Comparison of ENCODE assay signal across 21 mouse cellular contexts in the genomic region with DNA sequence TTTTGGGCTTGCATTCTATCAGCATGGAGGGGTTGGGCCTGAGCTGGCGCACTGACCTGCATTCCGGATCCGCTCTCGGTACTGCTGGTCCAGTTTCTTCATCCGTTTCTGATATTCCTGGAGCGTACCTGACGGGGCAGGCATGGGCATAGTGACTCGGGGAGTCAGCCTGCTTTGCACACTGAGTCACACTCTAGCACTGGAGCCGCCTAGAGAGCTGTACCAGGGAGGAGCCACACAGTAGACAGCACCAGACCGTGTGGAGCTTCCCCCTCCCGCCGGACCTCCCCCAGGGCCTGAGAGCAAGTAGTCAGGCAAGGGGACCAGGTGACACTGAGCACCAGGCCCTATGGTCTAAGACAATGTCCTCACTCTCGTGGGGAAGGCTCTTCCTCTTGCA. TPM values are rescaled to one million over a fixed set of nuclear protein-coding genes. Genes with fewer than 3 reads are reported as not detected.
DNase-seq lines count a peak whose midpoint lies in the region; ATAC-seq and TF ChIP-seq lines count a peak whose summit lies in the region.
"Had no signal": no experiment of that assay in that cellular context is flagged by ENCODE, and none has a peak within 500 bp of the region (broad histone marks: within the 10 kb centered on the region; RNA-seq: fewer than 3 reads in every experiment).

No protein-coding gene starts in this region.

- peak; percentile 9 for DNase-seq in cerebellum, adult 9-10 months
- no peak for DNase-seq in cerebellum, adult 2 months
- no peak for DNase-seq in lung, adult 2 months
- peak; percentile 24 for DNase-seq in urinary bladder, postnatal 14 days (ENCODE audit: low spot score)
- DNase-seq in urinary bladder, postnatal 10 days (ENCODE audit: low spot score), result no peak
- no peak for DNase-seq in stomach, postnatal 0 days (ENCODE audit: low spot score)
- no peak for DNase-seq in ovary, postnatal 36 days (ENCODE audit: low spot score)
- DNase-seq: adrenal gland, adult 2 months; adrenal gland, postnatal 25 days; cerebellum, adult 11 months; cerebellum, adult 8-10 months; cerebellum, postnatal 10 days; embryo, embryonic 11 days had no signal

- no peak overlapping the region for H3K27ac ChIP-seq in cerebellum, adult 2 months (ENCODE audit: insufficient read depth, low read length)
- H3K27ac ChIP-seq in lung, embryonic 15.5 days, result no peak overlapping the region
- no peak overlapping the region for H3K27ac ChIP-seq in stomach, postnatal 0 days (replicated peaks)
- H3K27ac ChIP-seq: embryonic facial prominence, embryonic 13.5 days; embryonic facial prominence, embryonic 15.5 days; forebrain, embryonic 10.5 days; forebrain, embryonic 12.5 days had no signal

- peaks cover 31% of the 10 kb centered on the region for H3K4me1 ChIP-seq in cerebellum, adult 2 months (ENCODE audit: control insufficient read depth, insufficient read depth, low read length)
- no peaks in the 10 kb centered on the region for H3K4me1 ChIP-seq in lung, embryonic 15.5 days
- H3K4me1 ChIP-seq in lung, adult 2 months (ENCODE audit: control insufficient read depth, insufficient read depth, low read length), result no peaks in the 10 kb centered on the region
- H3K4me1 ChIP-seq in stomach, postnatal 0 days (replicated peaks; ENCODE audit: control insufficient read depth, insufficient read depth), result no peaks in the 10 kb centered on the region
- H3K4me1 ChIP-seq: embryonic facial prominence, embryonic 13.5 days; embryonic facial prominence, embryonic 15.5 days had no signal

- no peak overlapping the region for H3K9ac ChIP-seq in lung, embryonic 15.5 days
- no peak overlapping the region for H3K9ac ChIP-seq in stomach, postnatal 0 days (ENCODE audit: low read length)
- H3K9ac ChIP-seq: embryonic facial prominence, embryonic 13.5 days; embryonic facial prominence, embryonic 15.5 days; forebrain, embryonic 12.5 days had no signal

- H3K36me3 ChIP-seq in lung, embryonic 15.5 days, result peaks cover 84% of the 10 kb centered on the region
- peaks cover 17% of the 10 kb centered on the region for H3K36me3 ChIP-seq in stomach, postnatal 0 days (ENCODE audit: control insufficient read depth, insufficient read depth, low read length)

- no peak for TF ChIP-seq EP300 in stomach, postnatal 0 days (optimal IDR thresholded peaks at IDR 0.05)

- TF ChIP-seq POLR2A in cerebellum, adult 2 months (IDR thresholded peaks at IDR 0.05; ENCODE audit: borderline replicate concordance, insufficient read depth, low read length), result no peak
- TF ChIP-seq POLR2A in lung, adult 2 months (IDR thresholded peaks at IDR 0.05; ENCODE audit: borderline replicate concordance, extremely low read depth, low read depth, low read length), result no peak

- TF ChIP-seq CTCF in cerebellum, adult 2 months (IDR thresholded peaks at IDR 0.05; ENCODE audit: borderline replicate concordance, insufficient read depth, low read depth, low read length), result no peak
- no peak for TF ChIP-seq CTCF in lung, adult 2 months (IDR thresholded peaks at IDR 0.05; ENCODE audit: insufficient read depth, low read length)
- no peak for TF ChIP-seq CTCF in stomach, postnatal 0 days (IDR thresholded peaks at IDR 0.05; ENCODE audit: low read depth)

- ATAC-seq in lung, embryonic 15.5 days (ENCODE audit: borderline replicate concordance, extremely low read depth, low FRiP score, low TSS enrichment), result peak; percentile 53; the same call in 1 of the 2 replicates
- ATAC-seq in stomach, postnatal 0 days (ENCODE audit: low FRiP score, low TSS enrichment), result peak; percentile 53; the same call in 1 of the 2 replicates
- ATAC-seq: forebrain, embryonic 14.5 days; forebrain, embryonic 16.5 days had no signal

- no peak overlapping the region for H3K4me2 ChIP-seq in lung, embryonic 15.5 days
- H3K4me2 ChIP-seq in stomach, postnatal 0 days (replicated peaks; ENCODE audit: low read depth), result no peak overlapping the region
- H3K4me2 ChIP-seq: embryonic facial prominence, embryonic 13.5 days; embryonic facial prominence, embryonic 15.5 days; forebrain, embryonic 12.5 days had no signal

- no peaks in the 10 kb centered on the region for H3K9me3 ChIP-seq in lung, embryonic 15.5 days
- H3K9me3 ChIP-seq in stomach, postnatal 0 days (ENCODE audit: control insufficient read depth, low read length), result no peaks in the 10 kb centered on the region
- H3K9me3 ChIP-seq: embryonic facial prominence, embryonic 13.5 days; embryonic facial prominence, embryonic 15.5 days; forebrain, embryonic 10.5 days; forebrain, embryonic 12.5 days had no signal

- H3K4me3 ChIP-seq in cerebellum, adult 2 months (replicated peaks; ENCODE audit: insufficient read depth, low read depth, low read length), result no peak overlapping the region
- H3K4me3 ChIP-seq in lung, embryonic 15.5 days, result no peak overlapping the region
- H3K4me3 ChIP-seq in lung, adult 2 months (replicated peaks; ENCODE audit: extremely low read depth, low read depth, low read length), result no peak overlapping the region
- H3K4me3 ChIP-seq in stomach, postnatal 0 days (ENCODE audit: low read depth, low read length), result no peak overlapping the region
- H3K4me3 ChIP-seq: embryonic facial prominence, embryonic 13.5 days; embryonic facial prominence, embryonic 15.5 days; erythroblast, embryonic 14.5 days; forebrain, embryonic 10.5 days; forebrain, embryonic 12.5 days had no signal

- no peaks in the 10 kb centered on the region for H3K27me3 ChIP-seq in cerebellum, adult 2 months (ENCODE audit: control insufficient read depth, insufficient read depth, low read length)
- H3K27me3 ChIP-seq in lung, embryonic 15.5 days, result no peaks in the 10 kb centered on the region
- no peaks in the 10 kb centered on the region for H3K27me3 ChIP-seq in stomach, postnatal 0 days (ENCODE audit: control insufficient read depth, insufficient read depth, low read length)
- H3K27me3 ChIP-seq: embryonic facial prominence, embryonic 13.5 days; embryonic facial prominence, embryonic 15.5 days; forebrain, embryonic 12.5 days had no signal

- 92% methylated on average over 13 of the region's 13 CpGs for WGBS in cerebellum, adult 2 months
- 92% methylated on average over 13 of the region's 13 CpGs for WGBS in lung, embryonic 15.5 days
- WGBS in lung, adult 2 months, result 91% methylated on average over 13 of the region's 13 CpGs
- WGBS in stomach, postnatal 0 days, result 90% methylated on average over 13 of the region's 13 CpGs

RNA-seq across cellular contexts. Expression of gene Suds3, which starts 7.6 kb away (rescaled TPM):
- polyA plus RNA-seq in cerebellum, adult 2 months (2012; rRNA removed), result 119 and 127 TPM in 2 replicates
- 74.0 and 78.8 TPM in 2 replicates for polyA plus RNA-seq in lung, embryonic 15.5 days (2015; fragmentation: Nextera tagmentation; extraction: Ambion mirVana)
- 44.0 and 57.1 TPM in 2 replicates for polyA plus RNA-seq in lung, adult 2 months (2012; rRNA removed)
- 42.2 and 46.9 TPM in 2 replicates for polyA plus RNA-seq in stomach, postnatal 0 days (2015; fragmentation: Nextera tagmentation; extraction: Ambion mirVana)

RNA-seq across cellular contexts. Expression of gene Taok3, which starts 11.6 kb away (rescaled TPM):
- polyA plus RNA-seq in cerebellum, adult 2 months (2012; rRNA removed), result 43.6 and 47.0 TPM in 2 replicates
- 22.4 and 27.3 TPM in 2 replicates for polyA plus RNA-seq in lung, embryonic 15.5 days (2015; fragmentation: Nextera tagmentation; extraction: Ambion mirVana)
- polyA plus RNA-seq in lung, adult 2 months (2012; rRNA removed), result 30.3 and 40.5 TPM in 2 replicates
- 23.1 and 24.2 TPM in 2 replicates for polyA plus RNA-seq in stomach, postnatal 0 days (2015; fragmentation: Nextera tagmentation; extraction: Ambion mirVana)

Comparison
In these comparisons a context has a peak if more than half of its experiments do, and no peak if none do; other contexts are left out.
1. DNase-seq: peak in cerebellum, adult 9-10 months (single experiment) and urinary bladder, postnatal 14 days (single experiment); none in cerebellum, adult 2 months (0 of 2), lung, adult 2 months (single experiment), urinary bladder, postnatal 10 days (single experiment), stomach, postnatal 0 days (single experiment) and ovary, postnatal 36 days (single experiment).